Mouse (Mus musculus) heart, adult 2 months (tissue): ENCODE results near the gene Ramp2. TPM values are rescaled to one million over a fixed set of nuclear protein-coding genes. Genes with fewer than 3 reads are reported as not detected.

Experiments
- DNase-seq, 2 experiments: peaks; one replicate each; pipeline ENCODE4 v3.0.0; 2021
- H3K27ac ChIP-seq: fragments of 200-600 bp; 2 replicates; pipeline ENCODE4 v1.8.1; 2022
- H3K27me3 ChIP-seq: fragments of 200-500 bp; 2 replicates; pipeline ENCODE4 v1.6.1; 2012; ENCODE audit warnings: mild to moderate bottlenecking, low read length, inconsistent platforms, mixed read lengths; ENCODE audit not compliant: control insufficient read depth, insufficient read depth
- H3K36me3 ChIP-seq: fragments of 200-500 bp; 2 replicates; pipeline ENCODE4 v1.6.1; 2012; ENCODE audit warnings: low read length, inconsistent platforms; ENCODE audit not compliant: control insufficient read depth, insufficient read depth
- H3K4me1 ChIP-seq: fragments of 200-500 bp; 2 replicates; pipeline ENCODE4 v1.6.1; 2011; ENCODE audit warnings: low read length; ENCODE audit not compliant: control insufficient read depth, insufficient read depth
- H3K4me3 ChIP-seq: fragments of 200-600 bp; 2 replicates; pipeline ENCODE4 v1.8.1; 2022
- H3K79me2 ChIP-seq: fragments of 200-500 bp; replicated peaks from 2 replicates; pipeline ENCODE4 v1.6.1; 2012; ENCODE audit warnings: mild to moderate bottlenecking, inconsistent platforms, low read length, moderate library complexity, mixed read lengths; ENCODE audit not compliant: control insufficient read depth, insufficient read depth
- H3K9ac ChIP-seq: fragments of 200-500 bp; 2 replicates; pipeline ENCODE4 v1.6.1; 2012; ENCODE audit warnings: low read depth, mild to moderate bottlenecking, control low read depth, inconsistent platforms, low read length, mixed read lengths
- CTCF ChIP-seq: fragments of 200-600 bp; IDR thresholded peaks from 2 replicates; pipeline ENCODE4 v1.8.1; 2022; ENCODE audit warnings: antibody characterized with exemption, mild to moderate bottlenecking, moderate library complexity
- EP300 ChIP-seq: fragments of 200-500 bp; IDR thresholded peaks from 2 replicates; pipeline ENCODE4 v1.6.1; 2011; ENCODE audit warnings: low read depth, low read length, control low read depth; ENCODE audit not compliant: insufficient read depth
- POLR2A ChIP-seq: fragments of 200-500 bp; IDR thresholded peaks from 2 replicates; pipeline ENCODE4 v1.6.1; 2011; ENCODE audit warnings: mild to moderate bottlenecking, low read depth, low read length, control low read depth; ENCODE audit not compliant: insufficient read depth
- WGBS: fragments of 180-500 bp; shearing (Covaris S2); methylation state at CpG from one replicate; pipeline ENCODE4 v1.1.7; 2018; 5-methylcytosine and 5-hydroxymethylcytosine counted together
- intact Hi-C: fragments of 180-260 bp; cut with DNase I; formaldehyde crosslinking; loops from one replicate; pipeline ENCODE4 v1.15.1; 2025
- polyA plus RNA-seq: library from polyadenylated mRNA; depleted of rRNA; stranded (reverse); fragments of >200 nt; gene quantifications from 2 replicates; pipeline ENCODE4 v1.2.3, GENCODE M21; 2012
- total RNA-seq, 2 experiments: library from RNA; stranded (reverse); gene quantifications; 2 replicates each; pipeline ENCODE4 v1.2.3; 2021

The Ramp2 gene
- total and polyA plus RNA-seq, 3 experiments, result 89.1 to 130 (median 90.3) TPM

DNA sequence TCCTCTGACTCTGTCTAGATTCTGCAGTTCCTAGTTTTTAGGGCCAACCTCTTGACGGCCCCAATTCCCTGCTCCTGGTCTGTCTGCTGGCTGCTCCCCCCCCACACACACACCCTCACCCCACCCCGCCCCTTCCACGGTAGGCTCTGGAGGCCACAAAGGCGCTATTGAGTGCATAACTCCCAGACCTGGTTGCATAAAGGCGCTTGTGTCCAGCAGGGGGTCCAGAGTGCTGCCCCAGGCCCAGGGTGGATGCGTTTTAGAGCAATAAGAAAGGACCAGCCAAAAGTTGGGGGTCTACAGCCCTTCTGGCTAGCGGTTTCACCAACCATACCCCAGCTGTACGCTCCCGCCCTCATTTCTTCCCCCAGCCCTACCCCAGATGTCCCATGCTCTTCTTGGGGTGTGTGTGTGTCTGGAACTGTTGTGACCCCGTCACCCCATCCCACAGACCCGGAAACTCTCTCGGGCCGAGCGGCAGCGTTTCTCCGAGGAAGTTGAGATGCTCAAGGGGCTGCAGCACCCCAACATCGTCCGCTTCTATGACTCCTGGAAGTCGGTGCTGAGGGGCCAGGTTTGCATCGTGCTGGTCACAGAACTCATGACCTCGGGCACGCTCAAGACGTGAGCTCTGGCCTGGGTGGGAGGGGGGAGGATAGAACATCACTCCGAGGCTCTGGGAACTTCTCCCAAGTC, 16.6 kb downstream of the Ramp2 start:
- no peaks in the 10 kb centered on the region; the same call in 1 of the 2 replicates for H3K27me3 ChIP-seq
- no peak overlapping the region for H3K9ac ChIP-seq
- peaks cover 3% of the 10 kb centered on the region for H3K36me3 ChIP-seq
- no peaks in the 10 kb centered on the region for H3K79me2 ChIP-seq
- TF ChIP-seq EP300, result no peak
- no peak overlapping the region for H3K27ac ChIP-seq
- peaks cover 8% of the 10 kb centered on the region for H3K4me1 ChIP-seq
- WGBS, result 20% methylated on average over 24 of the region's 24 CpGs
- intact Hi-C loops, result loop anchor here (2.0 kb wide), 1 partner anchor 14 kb away; no protein-coding TSS in a partner anchor
- DNase-seq, result no peak
- H3K4me3 ChIP-seq, result no peak overlapping the region

DNA sequence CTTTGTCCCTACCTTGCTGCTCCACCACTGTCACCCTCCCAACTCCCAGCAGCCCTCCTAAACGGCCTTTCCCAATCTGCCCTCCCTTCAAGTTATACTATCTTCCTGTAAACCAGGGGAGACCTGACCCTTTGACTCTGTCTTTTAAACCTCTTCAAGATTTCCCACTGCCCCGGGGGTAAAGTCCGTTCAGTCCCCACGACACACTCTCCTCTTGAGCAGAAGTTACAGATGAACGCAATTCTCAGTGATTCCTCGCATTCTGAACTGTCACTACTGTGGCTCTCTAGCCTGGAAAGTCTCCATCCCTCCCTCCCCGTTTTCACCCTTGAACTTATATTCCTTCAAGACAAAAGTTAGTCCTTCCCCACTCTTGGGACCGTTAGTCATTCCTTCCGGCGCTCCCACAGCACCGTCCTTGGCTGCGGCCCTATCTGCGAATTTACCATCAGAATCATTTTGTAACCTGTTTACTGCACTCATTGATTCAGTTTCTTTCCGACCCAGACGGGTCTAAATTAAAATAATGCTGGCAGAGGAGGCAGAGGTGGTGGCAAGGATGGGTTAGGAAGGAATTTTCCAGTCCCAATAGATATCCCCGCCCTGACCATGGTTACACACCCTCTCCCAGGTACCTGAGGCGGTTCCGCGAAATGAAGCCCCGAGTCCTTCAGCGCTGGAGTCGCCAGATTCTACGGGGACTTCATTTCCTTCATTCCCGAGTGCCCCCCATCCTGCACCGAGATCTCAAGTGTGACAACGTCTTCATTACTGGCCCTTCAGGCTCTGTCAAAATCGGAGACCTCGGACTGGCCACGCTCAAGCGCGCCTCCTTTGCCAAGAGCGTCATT, 17.5 kb downstream of the Ramp2 start:
- TF ChIP-seq CTCF (no peak), POLR2A (no peak), EP300 (no peak)
- H3K27ac ChIP-seq, result no peak overlapping the region
- DNase-seq, result no peak
- H3K4me1 ChIP-seq, result peaks cover 8% of the 10 kb centered on the region
- no peak overlapping the region for H3K4me3 ChIP-seq
- intact Hi-C loops, result loop anchor here (2.0 kb wide), 1 partner anchor 13 kb away; no protein-coding TSS in a partner anchor
- H3K79me2 ChIP-seq, result no peaks in the 10 kb centered on the region
- 26% methylated on average over 32 of the region's 32 CpGs for WGBS
- no peaks in the 10 kb centered on the region for H3K36me3 ChIP-seq
- H3K9ac ChIP-seq, result no peak overlapping the region
- no peaks in the 10 kb centered on the region; the same call in 1 of the 2 replicates for H3K27me3 ChIP-seq

DNA sequence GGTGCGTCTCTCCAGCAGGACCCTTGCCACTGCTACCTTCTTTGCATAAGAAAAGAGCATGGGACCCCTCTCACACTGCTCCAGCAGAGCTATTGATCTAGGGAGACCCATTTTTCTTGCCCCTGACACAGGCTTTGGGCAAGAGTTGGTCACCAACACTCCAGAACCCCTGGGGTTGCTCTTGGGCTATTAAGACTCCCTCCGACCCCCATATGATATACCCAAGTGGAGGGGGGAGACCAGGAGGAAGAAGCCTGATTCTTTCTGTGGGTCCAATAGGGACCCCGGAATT, 18.1 kb downstream of the Ramp2 start:
- intact Hi-C loops, result loop anchor here (2.0 kb wide), 1 partner anchor 13 kb away; no protein-coding TSS in a partner anchor
- Histone ChIP-seq H3K79me2 (no peaks in the 10 kb centered on the region), H3K4me1 (peaks cover 6% of the 10 kb centered on the region), H3K27me3 (no peaks in the 10 kb centered on the region; the same call in 1 of the 2 replicates), H3K9ac (no peak overlapping the region), H3K36me3 (no peaks in the 10 kb centered on the region), H3K4me3 (no peak overlapping the region), H3K27ac (no peak overlapping the region)
- WGBS, result 53% methylated on average over 3 of the region's 3 CpGs
- DNase-seq, result no peak
- TF ChIP-seq POLR2A, result no peak
- TF ChIP-seq EP300, result no peak
- no peak for TF ChIP-seq CTCF

DNA sequence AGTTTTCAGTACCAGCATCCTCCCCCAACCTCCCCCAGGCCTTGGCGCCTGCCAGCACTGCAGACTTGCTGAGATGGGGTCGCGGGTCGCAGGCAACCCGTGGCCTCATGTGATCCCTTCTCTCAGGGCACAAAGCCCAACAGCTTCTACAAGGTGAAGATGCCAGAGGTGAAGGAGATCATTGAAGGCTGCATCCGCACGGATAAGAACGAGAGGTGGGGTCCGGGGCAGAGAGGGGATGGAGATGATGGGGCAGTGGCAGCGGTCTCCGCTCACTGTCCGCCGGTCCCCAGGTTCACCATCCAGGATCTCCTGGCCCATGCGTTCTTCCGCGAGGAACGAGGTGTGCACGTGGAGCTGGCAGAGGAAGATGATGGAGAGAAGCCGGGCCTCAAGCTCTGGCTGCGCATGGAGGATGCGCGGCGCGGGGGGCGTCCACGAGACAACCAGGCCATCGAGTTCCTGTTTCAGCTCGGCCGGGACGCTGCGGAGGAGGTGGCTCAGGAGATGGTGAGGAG, 19.2 kb downstream of the Ramp2 start:
- WGBS, result 21% methylated on average over 31 of the region's 31 CpGs
- Histone ChIP-seq H3K4me3 (no peak overlapping the region), H3K4me1 (peaks cover under 1% of the 10 kb centered on the region), H3K36me3 (no peaks in the 10 kb centered on the region), H3K79me2 (no peaks in the 10 kb centered on the region), H3K27me3 (no peaks in the 10 kb centered on the region; the same call in 1 of the 2 replicates), H3K27ac (no peak overlapping the region), H3K9ac (no peak overlapping the region)
- TF ChIP-seq POLR2A, result no peak
- no peak for TF ChIP-seq CTCF
- no peak for TF ChIP-seq EP300
- DNase-seq, result no peak
- intact Hi-C loops, result no loop called here

DNA sequence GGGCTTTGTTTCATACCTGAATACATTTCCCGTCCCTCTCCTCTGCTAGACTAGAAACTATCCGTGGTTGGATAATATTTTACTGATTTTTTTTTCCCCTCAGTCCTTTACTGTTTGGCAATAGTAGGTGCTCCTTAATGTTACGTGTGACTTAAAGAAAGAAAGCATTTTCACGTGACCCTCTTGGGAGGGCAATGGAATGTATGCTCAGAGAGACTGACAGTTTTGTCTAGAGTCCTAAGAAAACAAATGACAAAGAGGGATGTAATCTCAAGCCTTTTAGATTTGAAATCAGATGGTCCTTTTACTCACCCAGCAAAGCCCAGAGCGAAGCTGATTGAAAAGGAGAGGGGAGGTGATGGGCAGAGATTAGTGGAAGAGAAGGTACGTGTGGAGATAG, 20.1 kb downstream of the Ramp2 start:
- Histone ChIP-seq H3K27ac (no peak overlapping the region), H3K27me3 (no peaks in the 10 kb centered on the region; the same call in 1 of the 2 replicates), H3K36me3 (no peaks in the 10 kb centered on the region), H3K4me3 (no peak overlapping the region), H3K4me1 (no peaks in the 10 kb centered on the region), H3K79me2 (no peaks in the 10 kb centered on the region), H3K9ac (no peak overlapping the region)
- TF ChIP-seq CTCF (no peak), EP300 (no peak)
- WGBS, result 55% methylated on average over 6 of the region's 6 CpGs
- no peak for DNase-seq
- intact Hi-C loops, result no loop called here
